Mouse (Mus musculus): ENCODE results near the gene Snx30.

GRCm38 (mm10) chr4:59937543-59937942 is 131.9 kb downstream of the Snx30 start:
- no peak for TF ChIP-seq CTCF (conservative IDR thresholded peaks at IDR 0.05; ENCODE audit: low read length)
- no peak for TF ChIP-seq POU5F1 (IDR thresholded peaks at IDR 0.05; ENCODE audit: borderline replicate concordance, low read length)

Measured in E14TG2a.4 (cell line).